Mouse (Mus musculus) bone marrow, adult 2 months (tissue): ENCODE data around the gene Btbd10.

Source experiments
- CTCF ChIP-seq: fragments of 200-500 bp; IDR thresholded peaks from 2 replicates; pipeline ENCODE4 v1.5.1; 2011; ENCODE audit warnings: low read length, control low read depth; ENCODE audit not compliant: control insufficient read depth, insufficient read depth
- POLR2A ChIP-seq: fragments of 200-500 bp; IDR thresholded peaks from 2 replicates; pipeline ENCODE4 v1.6.1; 2011; ENCODE audit warnings: low read depth, mild to moderate bottlenecking, control low read depth, low read length, borderline replicate concordance; ENCODE audit not compliant: control insufficient read depth

DNA sequence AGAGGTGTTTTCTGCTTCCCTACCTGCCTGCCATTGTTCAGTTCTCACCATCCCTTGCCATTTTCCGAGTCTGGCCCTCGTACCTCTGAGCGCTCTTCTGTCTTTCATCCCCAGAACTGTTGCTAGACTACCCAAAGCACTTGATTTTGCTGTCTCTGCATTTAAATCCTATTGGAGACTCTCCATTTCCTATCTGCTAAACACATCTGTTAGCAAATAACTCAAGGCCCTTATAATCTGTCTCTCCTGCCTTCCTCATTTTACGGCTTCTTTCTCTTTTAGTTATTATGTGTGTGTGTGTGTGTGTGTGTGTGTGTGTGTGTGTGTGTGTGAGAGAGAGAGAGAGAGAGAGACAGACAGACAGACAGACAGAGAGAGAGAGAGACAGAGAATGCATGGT is 71.4 kb downstream of the Btbd10 start:
- no peak for TF ChIP-seq CTCF
- TF ChIP-seq POLR2A: no peak
